Mouse (Mus musculus): ENCODE measurements around the gene Gadd45g.
"Not testable (repeated sequence)": the region's sequence is repeated elsewhere in the genome, so short reads cannot be mapped to it uniquely, and the experiment has no call there.

Gene Gadd45g

GRCm38 (mm10) chr13:51834024-51834423 is 12.5 kb upstream of the Gadd45g start:
- not testable (repeated sequence) for DNase-seq

GRCm38 (mm10) chr13:51834520-51834919 is 12.0 kb upstream of the Gadd45g start:
- DNase-seq, result no peak

GRCm38 (mm10) chr13:51835208-51835607 is 11.3 kb upstream of the Gadd45g start:
- DNase-seq, result not testable (repeated sequence)

- no peak for DNase-seq
These were observed 9.1 kb upstream of the Gadd45g start for GRCm38 (mm10) chr13:51837402-51837801.

GRCm38 (mm10) chr13:51839250-51840026 is 7.0 kb upstream of the Gadd45g start:
- DNase-seq, result no peak

- DNase-seq, result no peak
These were observed 5.8 kb upstream of the Gadd45g start for GRCm38 (mm10) chr13:51840702-51841101.

GRCm38 (mm10) chr13:51841541-51842115 is 4.8 kb upstream of the Gadd45g start:
- no peak for DNase-seq

GRCm38 (mm10) chr13:51842191-51842590 is 4.3 kb upstream of the Gadd45g start:
- no peak for DNase-seq

GRCm38 (mm10) chr13:51842773-51843172 is 3.7 kb upstream of the Gadd45g start:
- DNase-seq, result no peak

- no peak for DNase-seq
These were observed 3.2 kb upstream of the Gadd45g start for GRCm38 (mm10) chr13:51843298-51843697.

GRCm38 (mm10) chr13:51844118-51844517 is 2.4 kb upstream of the Gadd45g start:
- DNase-seq, result no peak

GRCm38 (mm10) chr13:51844661-51845060 is 1.8 kb upstream of the Gadd45g start:
- peak; percentile 37 to 46 for DNase-seq

- no peak for DNase-seq
These were observed 1.4 kb upstream of the Gadd45g start for GRCm38 (mm10) chr13:51845072-51845471.

- peak; percentile 77 to 81 for DNase-seq
These were observed 787 bp upstream of the Gadd45g start for GRCm38 (mm10) chr13:51845591-51846191.

- DNase-seq, result peak; percentile 32 to 51
These were observed 653 bp downstream of the Gadd45g start for GRCm38 (mm10) chr13:51846868-51847793.

GRCm38 (mm10) chr13:51847979-51848480 is 1.6 kb downstream of the Gadd45g start:
- DNase-seq, result peak; percentile 72 to 73

GRCm38 (mm10) chr13:51848481-51849240 is 2.2 kb downstream of the Gadd45g start:
- DNase-seq, result peak in 1 of 2 experiments; percentile 29

- DNase-seq, result no peak
These were observed 3.0 kb downstream of the Gadd45g start for GRCm38 (mm10) chr13:51849241-51850033.

- no peak for DNase-seq
These were observed 4.1 kb downstream of the Gadd45g start for GRCm38 (mm10) chr13:51850565-51850964.

- no peak for DNase-seq
These were observed 6.2 kb downstream of the Gadd45g start for GRCm38 (mm10) chr13:51852560-51853190.

Data from thymus, adult 18-20 months (tissue).